Mouse (Mus musculus) gastrocnemius, postnatal 10 days (tissue): ENCODE measurements around the gene Dmrtb1. TPM values are rescaled to one million over a fixed set of nuclear protein-coding genes. Genes with fewer than 3 reads are reported as not detected.
A peak's percentile ranks its signal among the peaks of the same experiment; 100 is the strongest.

Experiments
- DNase-seq: peaks from one replicate; pipeline ENCODE4 v3.0.0; 2021; ENCODE audit warnings: mixed read lengths
- long read RNA-seq, 2 experiments: library from polyadenylated mRNA; stranded (forward); transcript quantifications; one replicate each; pipeline ENCODE4 v2.0.0; 2021
- total RNA-seq, 2 experiments: library from RNA; stranded (reverse); gene quantifications; 2 replicates each; pipeline ENCODE4 v1.2.3; 2021

The Dmrtb1 gene
- not detected for total RNA-seq
- long read RNA-seq, experiment 1 = 0 reads
- long read RNA-seq, experiment 2 = 0 reads

GRCm38 (mm10) chr4:107684130-107684529 is at the start of gene Dmrtb1:
TSS of gene Dmrtb1 (minus strand) at chr4:107684230.
- no peak for DNase-seq

DNA sequence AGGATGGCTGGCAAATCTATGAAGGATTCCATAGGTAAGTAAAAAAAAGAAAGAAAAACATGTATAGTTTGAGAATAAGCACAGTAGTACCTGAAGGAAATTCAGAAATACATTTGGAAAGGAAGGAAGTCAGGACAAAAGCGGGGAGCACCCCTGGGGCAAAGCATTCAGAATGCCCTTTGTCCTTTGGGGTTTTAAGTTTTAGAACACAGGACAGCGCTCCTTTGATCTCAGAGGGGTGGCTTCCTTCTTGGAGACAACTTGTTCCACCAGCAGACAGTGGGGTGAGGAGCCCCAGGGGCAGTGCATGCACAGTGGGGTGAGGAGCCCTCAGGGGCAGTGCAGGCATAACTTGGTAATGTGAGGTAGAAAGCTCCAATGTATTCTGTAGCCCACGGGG is 49.6 kb upstream of the Dmrtb1 start:
- no peak for DNase-seq

GRCm38 (mm10) chr4:107732624-107733023 is 48.6 kb upstream of the Dmrtb1 start:
- no peak for DNase-seq

DNA sequence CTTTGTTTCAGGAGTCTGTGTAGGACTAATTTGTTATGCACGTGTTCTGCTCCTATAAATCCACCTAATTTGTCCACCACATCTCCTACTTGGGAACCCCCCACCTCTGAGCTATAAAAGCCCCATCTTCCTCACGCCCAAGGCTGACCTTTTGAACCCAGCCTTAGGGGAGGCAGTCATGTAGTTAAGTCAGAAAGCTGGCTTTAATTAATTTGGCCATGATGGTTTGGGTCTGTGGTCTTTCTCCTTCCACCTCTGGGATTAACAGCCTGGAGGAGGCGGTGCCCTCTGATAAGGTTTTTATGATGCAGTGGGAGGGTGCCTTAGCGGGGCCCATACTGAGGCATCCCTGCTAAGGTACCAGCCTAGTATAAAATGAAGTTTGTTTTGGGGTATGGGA is 48.2 kb upstream of the Dmrtb1 start:
- DNase-seq = no peak

DNA sequence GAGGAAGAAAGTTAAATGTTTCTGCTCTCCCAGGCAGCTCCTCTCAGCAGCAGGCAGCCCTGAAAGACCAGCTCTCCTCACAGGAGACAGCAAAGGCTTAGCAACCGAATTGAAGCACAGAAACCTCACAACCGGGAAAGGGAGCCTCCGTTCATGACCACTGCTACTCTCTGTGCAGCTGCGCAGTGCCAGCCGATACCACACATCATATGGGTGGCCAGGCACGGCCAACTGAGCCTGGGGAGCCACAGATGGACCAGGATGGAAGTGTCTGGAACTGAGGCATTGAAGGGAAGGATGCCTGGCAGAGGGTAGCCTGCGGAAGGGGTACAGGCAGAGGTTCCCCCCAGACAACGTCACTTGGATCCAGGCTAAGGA is 47.0 kb upstream of the Dmrtb1 start:
- no peak for DNase-seq

DNA sequence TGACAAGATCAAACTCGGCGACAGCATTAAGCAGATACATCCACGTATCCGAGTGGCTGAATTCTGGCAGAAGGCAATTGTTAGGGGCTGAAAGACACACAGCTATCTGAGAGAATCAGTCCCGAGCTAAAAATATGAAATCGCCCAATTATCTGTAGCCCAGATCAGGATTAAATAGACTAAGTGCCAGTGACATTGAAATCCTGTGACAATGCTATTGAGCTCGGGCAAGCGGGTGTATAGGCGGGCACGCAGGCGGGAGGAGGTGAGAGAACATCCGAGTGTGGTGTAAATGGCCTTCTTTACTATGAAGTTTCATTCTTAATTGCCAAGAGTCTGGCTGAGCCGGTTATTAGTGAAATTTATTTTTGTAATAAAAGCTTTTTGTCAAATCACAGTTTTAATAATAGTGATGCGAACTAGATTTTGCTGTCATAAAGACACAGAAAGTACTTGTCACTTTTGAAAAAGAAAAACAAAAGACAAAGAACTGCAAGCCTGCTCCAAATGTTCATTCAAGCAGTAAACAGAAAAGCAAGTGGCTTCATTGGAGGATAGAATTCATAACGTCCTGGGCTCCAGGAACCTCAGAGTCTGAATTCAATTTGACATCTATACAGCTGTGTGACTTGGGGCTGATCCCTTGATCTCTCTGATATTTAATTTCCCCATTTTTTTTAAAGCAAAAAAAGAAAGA is 46.5 kb upstream of the Dmrtb1 start:
- no peak for DNase-seq

DNA sequence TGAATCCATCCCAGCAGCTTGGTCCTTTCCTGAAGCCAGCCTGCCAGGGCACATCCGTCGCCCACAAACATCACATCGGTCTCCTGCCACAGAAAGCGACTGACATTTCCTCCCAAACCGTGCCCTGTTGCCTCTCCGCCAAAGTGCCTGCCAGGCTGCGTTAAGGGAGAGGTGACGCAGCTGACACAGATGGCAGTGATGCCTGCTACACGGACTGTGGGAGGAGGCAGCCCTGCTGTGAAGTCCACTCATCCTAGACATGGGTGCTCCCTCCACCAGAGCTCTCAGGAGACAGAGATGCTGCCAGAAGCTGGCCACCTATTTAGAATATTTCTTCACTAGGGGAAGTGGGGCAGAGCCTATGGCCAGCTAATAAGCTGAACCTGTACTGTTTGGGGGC is 41.4 kb upstream of the Dmrtb1 start:
- no peak for DNase-seq

DNA sequence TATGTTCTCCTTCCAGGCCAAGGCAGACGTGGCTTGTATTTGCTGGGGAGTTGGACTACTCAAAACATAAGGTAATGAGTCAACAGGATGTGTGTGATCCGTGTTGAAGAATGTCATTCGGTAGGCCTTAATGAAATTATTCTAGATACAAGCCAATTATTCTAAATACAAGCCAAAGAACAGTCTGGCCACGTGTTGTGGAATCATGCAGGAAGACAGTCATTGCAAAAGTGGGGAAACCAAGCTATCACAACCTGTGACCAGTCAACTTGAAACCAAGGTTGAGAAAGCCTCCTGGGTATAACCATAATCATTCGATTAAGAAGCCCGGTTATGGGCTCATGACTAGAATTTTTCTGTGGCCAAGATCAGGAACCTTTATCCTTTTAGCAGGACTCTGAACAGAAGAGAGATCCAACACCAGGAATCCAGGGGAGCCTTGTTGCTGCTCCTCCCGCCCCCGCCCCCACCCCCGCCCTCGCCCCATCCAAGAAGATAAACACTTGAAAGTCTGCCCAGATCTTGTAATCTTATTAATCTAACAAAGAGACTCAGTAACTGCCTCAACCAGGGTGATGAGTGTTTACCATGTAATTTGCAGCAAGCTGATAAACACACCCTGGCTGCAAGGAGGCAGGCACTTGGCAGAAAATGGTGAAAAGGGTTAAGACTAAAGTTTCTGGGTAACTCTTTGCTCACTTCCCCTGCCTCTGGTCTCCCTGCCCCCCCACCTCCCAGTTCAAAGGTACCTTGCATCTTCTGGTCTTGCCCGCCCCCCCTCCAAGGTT is 36.2 kb upstream of the Dmrtb1 start:
- DNase-seq = no peak

GRCm38 (mm10) chr4:107719161-107719560 is 35.1 kb upstream of the Dmrtb1 start:
- DNase-seq = no peak

- no peak for DNase-seq
These were observed 34.7 kb upstream of the Dmrtb1 start for GRCm38 (mm10) chr4:107718720-107719119.

DNA sequence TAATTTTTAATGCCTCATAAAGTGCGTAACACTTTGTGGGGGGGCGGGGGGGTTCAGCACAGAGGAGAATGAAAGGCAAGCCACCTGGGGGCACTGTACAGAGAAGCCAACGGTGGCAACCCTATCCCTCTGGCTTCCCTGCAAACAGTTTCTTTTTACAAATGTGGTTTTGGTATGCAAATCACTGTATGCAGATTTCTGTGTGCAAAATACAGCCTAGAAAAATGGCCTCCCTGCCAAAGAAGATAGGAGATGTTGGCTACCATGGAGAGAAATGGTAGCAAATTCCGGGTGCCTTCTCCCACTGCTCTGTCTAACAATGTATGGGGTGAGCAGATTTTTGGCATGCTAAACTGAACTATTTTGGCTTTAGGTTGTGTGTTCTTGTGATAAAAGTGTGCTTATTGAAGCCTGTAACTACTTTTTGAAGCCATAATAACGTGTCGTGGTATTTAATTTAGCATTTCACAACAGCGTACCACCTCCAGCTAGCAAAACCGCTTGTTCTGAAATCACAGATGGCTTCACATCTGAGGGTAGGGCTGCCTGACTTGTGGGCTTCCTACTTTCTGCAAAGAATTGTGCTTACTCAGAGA is 33.8 kb upstream of the Dmrtb1 start:
- no peak for DNase-seq

DNA sequence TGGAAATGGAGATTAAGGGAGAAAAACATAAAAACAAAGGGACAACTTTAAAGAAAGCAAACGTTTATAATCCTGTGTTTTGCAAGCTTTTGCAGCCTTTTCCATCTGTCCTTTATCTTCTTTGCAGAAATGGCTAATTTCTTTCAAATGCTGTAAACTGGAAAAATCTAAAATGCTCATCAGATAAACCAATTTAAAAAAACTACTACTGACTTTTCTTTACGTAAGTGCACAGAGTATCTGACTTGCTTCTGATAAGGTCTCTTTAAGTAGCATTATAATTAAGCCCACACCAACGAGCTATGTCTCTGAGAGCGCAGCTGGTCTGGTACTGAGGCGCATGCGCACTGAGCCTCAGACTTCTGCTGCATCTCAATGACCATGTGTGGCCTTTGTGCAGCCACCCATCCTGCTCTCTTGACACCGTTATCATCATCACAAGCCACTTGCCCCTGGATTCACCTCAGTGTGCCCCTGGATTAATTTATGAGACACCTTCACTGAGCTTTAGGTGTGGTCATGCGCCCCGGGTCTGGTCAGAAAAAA is 32.8 kb upstream of the Dmrtb1 start:
- no peak for DNase-seq

- DNase-seq = no peak
These were observed 22.9 kb upstream of the Dmrtb1 start for GRCm38 (mm10) chr4:107706884-107707283.

GRCm38 (mm10) chr4:107704185-107704584 is 20.2 kb upstream of the Dmrtb1 start:
- DNase-seq = no peak

GRCm38 (mm10) chr4:107701679-107702078 is 17.6 kb upstream of the Dmrtb1 start:
- no peak for DNase-seq

GRCm38 (mm10) chr4:107701116-107701515 is 17.1 kb upstream of the Dmrtb1 start:
- peak; percentile 67 for DNase-seq

DNA sequence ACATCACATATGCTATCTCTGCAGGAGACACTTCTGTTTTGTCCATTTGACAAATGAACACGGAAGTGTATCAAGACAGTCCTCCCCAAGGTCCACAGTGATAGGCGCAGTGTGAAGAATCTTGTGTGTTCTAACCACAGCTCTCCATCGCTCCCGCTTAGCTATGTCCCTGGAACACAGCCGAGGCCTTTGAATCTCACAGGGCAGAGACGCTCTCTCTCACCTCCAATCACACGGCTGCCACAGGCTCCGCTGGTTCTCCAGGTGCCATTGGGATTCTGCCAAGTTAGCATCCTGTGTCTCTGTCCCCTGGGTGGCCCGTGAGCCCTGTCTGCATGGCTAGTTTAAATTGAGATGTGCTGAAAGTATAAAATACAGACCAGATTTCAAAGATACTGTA is 15.2 kb upstream of the Dmrtb1 start:
- DNase-seq = no peak

GRCm38 (mm10) chr4:107693816-107694215 is 9.8 kb upstream of the Dmrtb1 start:
- no peak for DNase-seq

GRCm38 (mm10) chr4:107688213-107688612 is 4.2 kb upstream of the Dmrtb1 start:
- no peak for DNase-seq

DNA sequence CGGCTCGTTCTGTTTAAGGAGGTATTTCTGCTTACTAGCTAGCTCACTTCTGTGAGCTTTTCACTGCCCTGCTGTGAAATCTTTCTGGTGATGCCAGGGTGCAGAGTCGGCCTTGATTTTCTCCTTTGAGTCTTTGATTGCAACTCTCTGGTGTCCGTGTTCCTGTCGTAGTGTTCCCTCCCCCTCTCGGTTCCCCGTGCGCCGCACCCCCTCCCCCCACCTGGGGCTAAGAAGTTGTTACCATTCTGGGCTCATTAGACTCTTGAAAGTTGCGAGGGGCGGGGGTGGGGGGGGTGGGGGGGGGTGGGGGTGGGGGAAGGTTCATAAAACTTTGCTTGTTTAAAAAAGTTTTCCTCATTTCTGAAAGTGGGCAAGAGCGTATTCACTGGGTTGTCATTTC is 3.1 kb upstream of the Dmrtb1 start:
- no peak for DNase-seq

- DNase-seq = no peak
These were observed 849 bp downstream of the Dmrtb1 start for GRCm38 (mm10) chr4:107683006-107683756.

DNA sequence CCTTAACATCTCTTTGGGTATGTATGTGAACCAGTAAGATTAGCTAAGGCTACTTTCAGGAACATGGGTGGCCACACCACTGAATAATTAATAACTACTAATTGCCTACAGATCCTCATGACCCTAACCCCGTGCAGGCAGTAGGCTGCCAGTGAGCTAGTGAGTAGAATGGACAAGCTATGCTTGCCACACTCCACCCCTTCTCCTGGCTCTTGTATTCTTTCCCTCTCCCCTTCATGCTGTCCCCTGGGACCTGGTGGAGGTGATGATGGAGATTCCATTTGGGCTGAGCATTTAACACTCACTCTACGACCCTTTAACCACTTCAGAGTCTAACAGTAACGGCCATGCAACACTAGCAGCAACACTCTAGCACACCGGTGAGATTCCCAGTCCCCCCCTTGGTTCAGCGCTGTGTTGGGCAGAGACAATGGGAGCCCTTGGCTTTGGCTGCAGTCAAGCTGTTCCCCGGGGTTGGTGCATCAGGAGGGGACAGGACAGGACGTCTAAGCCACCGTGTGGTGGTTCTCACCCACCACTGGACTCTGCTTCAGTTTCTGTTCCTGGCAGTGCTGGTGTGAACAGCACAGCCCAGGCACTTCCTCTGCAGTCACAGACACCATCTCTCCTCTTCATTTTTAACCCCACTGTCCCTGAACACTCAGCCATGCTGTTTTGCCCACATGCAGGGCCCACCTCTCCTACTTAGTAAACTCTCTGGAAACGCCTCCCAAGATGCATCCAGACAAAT is 2.8 kb downstream of the Dmrtb1 start:
- no peak for DNase-seq
